Mouse (Mus musculus): ENCODE measurements around the gene Slc25a54. TPM values are rescaled to one million over a fixed set of nuclear protein-coding genes. Genes with fewer than 3 reads are reported as not detected.

Gene Slc25a54
- not detected for total RNA-seq (2023)

DNA sequence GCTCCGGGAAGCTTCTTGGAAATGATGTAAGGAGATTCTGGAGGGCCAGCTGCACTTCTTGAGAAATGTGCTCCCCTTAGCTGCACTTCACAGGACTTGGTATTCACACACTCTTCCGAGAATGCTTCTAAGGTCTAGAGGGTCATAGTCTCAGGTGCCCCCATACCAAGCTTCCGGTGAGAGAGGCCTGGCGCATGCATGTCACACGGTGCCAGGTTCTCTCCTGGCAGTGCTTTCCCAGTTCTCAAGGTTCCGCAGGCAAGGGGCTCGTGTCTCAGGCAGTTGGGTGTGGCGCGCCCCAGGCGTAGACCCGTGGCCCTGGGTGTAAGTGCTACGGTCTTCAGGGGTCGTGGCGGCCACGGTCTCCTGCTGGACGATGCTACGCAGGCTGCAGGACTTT, at the start of gene Slc25a54:
Gene Slc25a54 (plus strand): TSS at position 301 of the 400 bp plus-strand sequence.

DNA sequence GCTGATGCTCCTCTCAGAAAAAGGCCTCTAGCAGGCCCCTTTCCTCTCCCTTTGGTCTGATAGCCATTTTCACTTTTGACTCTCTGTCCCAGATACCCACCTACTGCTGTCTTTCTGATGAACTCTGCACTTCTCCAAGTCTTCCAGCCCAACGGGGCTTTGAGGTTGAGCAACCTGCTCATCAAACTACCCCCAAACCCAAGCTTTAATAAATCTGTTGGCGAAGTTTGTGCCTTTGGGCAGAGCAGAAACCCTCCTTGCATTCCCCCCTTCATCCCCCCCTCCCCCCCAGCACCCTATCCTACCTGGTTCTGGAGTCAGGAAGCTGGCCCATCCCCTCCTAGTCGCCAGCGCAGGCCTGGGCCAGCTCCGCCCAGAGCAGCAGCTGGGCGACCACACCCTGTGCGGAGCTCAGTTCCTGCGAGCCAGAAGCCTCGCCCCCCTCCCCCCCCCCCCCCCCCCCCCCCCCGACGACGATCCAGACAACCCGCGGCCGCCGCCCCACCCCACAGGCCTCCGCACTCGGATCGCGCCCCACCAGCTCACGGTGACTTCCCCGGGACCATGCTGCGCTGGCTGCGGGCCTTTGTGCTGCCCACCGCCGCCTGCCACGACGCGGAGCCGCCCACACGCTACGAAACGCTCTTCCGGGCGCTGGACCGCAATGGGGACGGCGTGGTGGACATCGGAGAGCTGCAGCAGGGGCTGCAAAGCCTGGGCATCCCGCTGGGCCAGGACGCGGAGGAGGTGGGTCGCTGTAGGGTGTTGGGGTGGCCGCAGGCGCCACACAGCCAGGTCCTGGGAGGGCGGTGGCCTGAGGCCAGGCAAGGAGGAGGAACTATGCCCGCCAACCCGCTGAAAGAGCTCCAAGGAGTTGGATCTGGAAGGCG, 42.6 kb downstream of the Slc25a54 start, which contains the start of gene Slc25a24:
Gene Slc25a24 (plus strand): TSS at position 509 of the 890 bp plus-strand sequence.

Other genes starting within 250 kb of the Slc25a54 start
- 10 to 100 TPM; 65.0 to 81.6 TPM for gene Stxbp3, start 239.9 kb upstream of the Slc25a54 start, total RNA-seq (2023)
- not detected for gene Fndc7, start 190.5 kb upstream of the Slc25a54 start, total RNA-seq (2023)
- 100 to 1,000 TPM; 208 to 224 TPM for gene Prpf38b, start 168.7 kb upstream of the Slc25a54 start, total RNA-seq (2023)
- under 1 TPM in 1 of 2 experiments, not detected in 1; 0.89 TPM for gene Henmt1, start 140.6 kb upstream of the Slc25a54 start, total RNA-seq (2023)
- gene Gm9857, start 140.0 kb upstream of the Slc25a54 start, total RNA-seq (2023) = not detected
- 10 to 100 TPM; 11.2 to 13.8 TPM for gene Fam102b, start 52.9 kb upstream of the Slc25a54 start, total RNA-seq (2023)
- gene Slc25a24, start 42.7 kb downstream of the Slc25a54 start, total RNA-seq (2023) = 10 to 100 TPM in 1 of 2 experiments, 1 to 10 TPM in 1; 9.3 to 12.7 TPM

Data from T-cell, adult 66 days (primary cell).